Mouse (Mus musculus): ENCODE results near the gene Adap1.

Adap1 gene

DNA sequence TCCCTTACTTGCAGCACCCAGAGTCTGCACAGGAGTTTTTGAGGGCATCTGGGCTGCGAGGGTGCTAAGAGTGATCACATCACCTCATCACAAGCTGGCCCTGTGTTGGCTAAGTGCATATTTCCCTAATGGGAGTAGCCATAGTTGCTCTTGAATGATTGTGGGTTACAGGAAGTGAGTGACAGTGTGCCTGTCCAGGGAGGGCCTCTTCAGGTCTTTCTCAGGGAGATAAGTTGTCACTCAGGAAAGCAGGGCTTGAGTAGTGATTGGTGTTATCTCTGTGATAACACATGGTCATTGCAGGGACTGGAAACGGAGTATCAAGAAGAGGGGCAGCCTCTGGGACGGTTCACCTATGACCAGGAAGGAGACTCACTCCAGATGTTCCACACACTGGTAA, 77.7 kb downstream of the Adap1 start:
- DNase-seq = no peak

DNA sequence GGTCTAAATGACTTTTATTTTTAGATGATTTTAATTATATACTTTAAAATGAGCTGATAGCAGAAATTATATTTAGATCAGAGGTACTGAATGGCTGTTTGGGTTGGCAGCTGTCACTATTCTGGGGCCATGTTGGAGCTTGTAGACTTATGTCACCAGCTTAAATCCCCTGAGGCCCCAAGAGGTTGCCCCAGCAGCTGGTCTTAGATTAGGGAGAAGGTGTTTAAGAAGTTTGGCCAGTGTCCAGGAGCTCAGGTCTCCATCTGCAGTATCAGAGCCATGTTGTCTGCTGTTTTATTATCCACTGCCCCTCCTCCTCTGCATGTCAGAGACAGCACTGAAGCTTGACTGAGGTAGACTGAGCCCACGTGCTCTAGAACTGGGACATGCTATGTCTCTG, 82.0 kb downstream of the Adap1 start:
- DNase-seq = no peak

DNA sequence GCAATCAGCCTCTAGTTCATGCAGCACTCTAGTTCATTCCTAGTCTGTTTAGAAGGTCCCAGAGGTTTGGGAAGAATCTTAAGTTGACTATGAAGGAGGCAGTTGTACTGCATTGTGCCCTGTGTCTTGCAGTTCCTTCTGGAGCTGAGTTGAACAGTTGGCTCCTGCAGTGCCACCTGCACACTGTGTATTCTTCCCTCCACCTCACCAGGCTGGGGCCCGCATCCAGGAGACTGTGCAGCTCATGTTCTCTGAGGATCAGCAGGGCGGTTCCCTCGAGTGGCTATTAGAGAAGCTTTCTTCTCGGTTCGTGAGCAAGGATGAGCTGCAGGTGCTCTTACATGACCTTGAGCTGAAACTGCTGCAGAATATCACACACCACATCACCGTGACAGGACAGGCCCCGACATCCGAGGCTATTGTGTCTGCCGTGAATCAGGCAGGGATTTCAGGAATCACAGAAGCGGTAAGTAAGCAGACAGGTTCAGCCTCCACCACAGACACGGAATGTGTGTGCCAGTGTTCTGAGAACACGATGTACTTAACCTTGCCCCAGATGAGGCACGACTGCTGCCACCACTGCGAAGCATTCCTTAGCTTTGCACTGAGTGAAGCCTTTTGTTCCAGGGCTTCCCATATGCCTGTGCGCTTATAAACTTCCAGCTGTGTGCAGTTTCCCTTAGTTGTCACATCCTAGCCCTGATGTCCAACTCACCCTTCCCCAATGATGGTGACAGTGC, 84.2 kb downstream of the Adap1 start:
- DNase-seq = no peak

DNA sequence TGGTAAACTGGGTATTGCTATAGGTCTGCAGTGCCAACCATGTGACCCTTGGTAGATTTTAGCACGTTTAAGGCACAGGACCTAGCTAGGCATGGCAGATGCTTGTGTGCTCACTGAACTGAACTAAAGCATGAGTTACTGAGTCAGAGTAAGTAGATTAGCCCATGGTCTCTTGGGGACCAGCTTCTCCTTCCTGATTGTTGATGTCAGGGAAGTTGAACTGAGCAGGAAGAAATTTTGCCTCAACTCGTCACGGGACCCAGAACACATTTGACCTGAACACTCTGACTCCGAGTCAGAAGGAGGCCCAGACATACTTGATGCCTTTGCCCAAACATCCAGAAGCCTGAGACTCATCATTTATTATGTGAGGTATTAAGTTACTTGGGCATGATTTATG, 88.0 kb downstream of the Adap1 start:
- no peak for DNase-seq

DNA sequence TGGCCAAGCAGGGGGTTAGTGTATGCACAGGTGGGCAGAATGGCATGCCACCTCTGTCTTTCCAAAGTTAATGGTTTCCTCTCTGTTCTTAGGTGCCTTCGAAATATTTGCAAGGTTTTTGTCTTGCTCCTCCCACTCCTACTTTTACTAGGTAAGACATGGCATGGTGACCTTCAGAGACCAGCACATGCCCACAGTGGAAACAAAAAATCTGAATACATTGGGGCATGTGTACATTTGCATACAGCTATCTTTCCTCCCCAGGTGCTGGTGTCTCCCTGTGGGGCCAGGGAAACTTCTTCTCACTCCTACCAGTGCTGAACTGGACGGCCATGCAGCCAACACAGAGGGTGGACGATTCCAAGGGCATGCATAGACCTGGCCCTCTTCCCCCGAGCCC, 91.0 kb downstream of the Adap1 start:
- DNase-seq = no peak

DNA sequence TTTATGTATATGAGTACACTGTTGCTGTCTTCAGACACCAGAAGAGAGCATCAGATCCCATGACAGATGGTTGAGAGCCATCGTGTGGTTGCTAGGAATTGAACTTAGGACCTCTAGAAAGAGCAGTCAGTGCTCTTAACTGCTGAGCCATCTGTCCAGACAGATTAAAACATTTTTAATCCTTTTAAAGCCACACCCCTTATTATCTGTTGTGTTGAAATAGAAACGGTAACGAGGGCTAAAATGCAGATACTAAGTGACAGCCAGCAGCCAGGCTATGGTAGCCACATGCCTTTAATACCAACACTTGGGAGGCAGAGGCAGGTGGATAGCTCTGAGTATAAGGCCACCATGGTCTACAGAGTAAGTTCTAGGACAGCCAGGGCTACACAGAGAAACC, 93.3 kb downstream of the Adap1 start:
- DNase-seq = no peak

DNA sequence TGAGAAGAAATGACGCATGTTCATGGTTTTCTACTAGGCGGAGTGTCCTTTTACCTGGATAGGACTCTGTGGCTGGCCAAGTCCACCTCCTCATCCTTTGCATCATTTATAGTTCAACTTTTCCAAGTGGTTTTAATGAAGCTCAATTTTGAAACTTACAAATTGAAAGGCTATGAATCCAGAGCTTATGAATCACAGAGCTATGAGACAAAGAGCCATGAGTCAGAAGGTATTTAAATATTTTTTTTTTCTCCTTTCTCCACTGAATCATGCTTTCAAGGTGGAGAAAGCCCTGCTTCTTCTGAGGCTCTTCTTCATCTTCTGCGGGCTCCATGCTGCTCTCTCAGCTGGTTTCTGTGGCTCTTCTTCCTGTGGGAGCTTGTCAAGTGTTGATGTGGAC, 95.7 kb downstream of the Adap1 start:
- no peak for DNase-seq

DNA sequence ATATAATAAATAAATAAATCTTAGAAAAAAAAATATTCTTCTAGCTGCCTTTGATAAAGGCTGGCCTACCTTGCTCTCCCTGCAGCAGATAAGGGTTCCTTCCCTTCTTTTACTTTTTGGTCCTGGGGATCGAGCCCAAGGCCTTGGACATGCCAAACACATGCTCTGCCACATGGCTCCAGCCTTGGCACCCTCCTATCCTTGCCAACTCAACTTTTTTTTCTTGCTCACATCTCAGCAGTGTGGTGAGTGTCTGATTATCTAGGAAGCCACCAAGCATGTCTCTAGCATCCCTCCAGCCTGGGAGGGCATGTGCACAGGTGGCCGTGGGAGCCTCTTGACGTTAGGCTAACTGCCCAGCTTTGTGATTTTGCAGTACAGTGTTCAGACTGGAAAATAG, 97.1 kb downstream of the Adap1 start:
- no peak for DNase-seq

DNA sequence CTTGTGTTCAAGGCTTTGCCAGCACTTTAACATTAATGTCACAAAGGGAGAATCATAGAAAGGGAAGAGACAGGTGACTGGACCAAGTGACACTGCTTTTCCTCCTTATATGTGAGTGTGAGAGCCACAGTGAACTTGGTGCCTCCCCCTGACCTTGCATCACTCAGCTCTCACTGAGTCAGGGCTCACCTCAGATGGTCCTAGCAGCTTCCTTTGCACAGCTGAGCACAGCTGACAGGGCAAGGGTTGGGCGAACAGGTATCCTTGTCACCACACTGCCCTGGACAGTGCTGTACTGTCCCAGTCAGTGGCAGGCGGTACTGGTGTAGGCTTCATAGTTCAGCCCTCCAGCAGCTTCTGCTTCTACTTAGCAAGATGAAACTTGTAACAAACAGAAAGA, 97.8 kb downstream of the Adap1 start:
- no peak for DNase-seq

DNA sequence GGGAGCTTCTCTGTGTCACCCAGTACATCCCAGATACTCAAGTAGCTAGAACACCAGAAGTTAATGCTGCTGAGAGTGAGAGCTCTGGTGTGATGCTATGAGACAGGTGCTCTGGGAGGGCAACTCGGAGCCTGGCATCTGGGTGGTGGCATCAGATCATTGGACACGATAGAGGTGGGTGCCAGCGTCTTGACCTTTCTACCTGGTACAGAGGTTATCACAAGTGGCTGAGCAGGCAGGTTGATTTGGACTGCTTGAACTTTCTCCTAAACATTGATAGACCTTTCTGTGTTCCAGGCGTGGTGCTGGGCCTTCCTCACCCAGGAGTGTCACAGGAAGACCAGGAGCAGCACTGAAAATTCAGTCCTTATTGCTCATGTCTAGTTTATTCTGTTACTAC, 98.2 kb downstream of the Adap1 start:
- peak in 1 of 2 experiments; percentile 20 for DNase-seq

DNA sequence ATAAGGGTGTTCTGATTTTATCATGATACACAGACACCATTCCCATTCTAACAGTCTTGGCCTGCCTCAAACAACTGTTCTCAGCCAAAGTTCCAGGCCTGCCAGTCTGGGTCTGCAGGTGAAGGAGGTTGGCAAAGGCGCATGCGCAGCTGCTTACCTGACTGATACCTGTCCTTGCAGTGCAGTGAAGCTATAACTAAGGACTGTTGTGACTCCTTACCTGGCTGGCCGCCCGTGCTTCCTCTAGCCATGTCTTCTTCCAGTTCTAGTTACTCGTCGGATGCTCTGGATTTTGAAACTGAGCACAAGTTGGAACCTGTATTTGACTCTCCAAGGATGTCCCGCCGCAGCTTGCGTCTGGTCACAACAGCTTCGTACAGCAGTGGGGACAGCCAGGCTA, 102.1 kb downstream of the Adap1 start:
- no peak for DNase-seq
